27 mouse cellular contexts compared by ENCODE assay signal in genomic region chr8:61625656-61626210, GRCm38 (mm10).
DNase-seq lines count a peak whose midpoint lies in the region; ATAC-seq and TF ChIP-seq lines count a peak whose summit lies in the region.
"Had no signal": no experiment of that assay in that cellular context is flagged by ENCODE, and none has a peak within 500 bp of the region (broad histone marks: within the 10 kb centered on the region; RNA-seq: fewer than 3 reads in every experiment).

No protein-coding gene starts in this region.

- H3K36me3 ChIP-seq in forebrain, embryonic 11.5 days (ENCODE audit: control insufficient read depth, insufficient read depth, low read length) = no peaks in the 10 kb centered on the region
- no peaks in the 10 kb centered on the region for H3K36me3 ChIP-seq in forebrain, embryonic 16.5 days (ENCODE audit: control insufficient read depth, insufficient read depth)
- H3K36me3 ChIP-seq in liver, adult 2 months (ENCODE audit: control insufficient read depth, insufficient read depth, low read length) = no peaks in the 10 kb centered on the region
- no peaks in the 10 kb centered on the region for H3K36me3 ChIP-seq in kidney, embryonic 16.5 days (ENCODE audit: insufficient read depth, low read length)
- H3K36me3 ChIP-seq: embryonic facial prominence, embryonic 15.5 days; forebrain, embryonic 10.5 days; forebrain, embryonic 15.5 days; G1E; heart, embryonic 15.5 days; hindbrain, embryonic 13.5 days had no signal

- H3K27ac ChIP-seq in forebrain, embryonic 11.5 days (ENCODE audit: low read depth, low read length) = no peak overlapping the region
- H3K27ac ChIP-seq in forebrain, embryonic 16.5 days (ENCODE audit: low read length) = no peak overlapping the region
- no peak overlapping the region for H3K27ac ChIP-seq in liver, adult 2 months (replicated peaks; ENCODE audit: insufficient read depth, low read depth, low read length)
- H3K27ac ChIP-seq in kidney, embryonic 16.5 days (ENCODE audit: low read length) = peak overlapping the region; percentile 25; the same call in 1 of the 2 replicates
- H3K27ac ChIP-seq: embryonic facial prominence, embryonic 15.5 days; forebrain, embryonic 10.5 days; forebrain, embryonic 15.5 days; gastrocnemius, adult 2 months; heart, embryonic 15.5 days; hindbrain, embryonic 13.5 days had no signal

- H3K4me1 ChIP-seq in forebrain, embryonic 11.5 days (replicated peaks; ENCODE audit: control insufficient read depth, insufficient read depth, low read length) = peaks cover 6% of the 10 kb centered on the region; the same call in 1 of the 2 replicates
- H3K4me1 ChIP-seq in forebrain, embryonic 16.5 days (replicated peaks; ENCODE audit: control insufficient read depth, insufficient read depth, low read length) = no peaks in the 10 kb centered on the region
- H3K4me1 ChIP-seq in liver, adult 2 months (ENCODE audit: control insufficient read depth, insufficient read depth, low read length) = no peaks in the 10 kb centered on the region
- peaks cover 20% of the 10 kb centered on the region for H3K4me1 ChIP-seq in kidney, embryonic 16.5 days (ENCODE audit: insufficient read depth, low read length)

- H3K4me3 ChIP-seq in forebrain, embryonic 11.5 days (ENCODE audit: low read depth, low read length) = no peak overlapping the region
- no peak overlapping the region for H3K4me3 ChIP-seq in forebrain, embryonic 16.5 days (replicated peaks; ENCODE audit: low read length)
- H3K4me3 ChIP-seq in liver, adult 2 months (ENCODE audit: insufficient read depth, low read depth, low read length) = no peak overlapping the region
- H3K4me3 ChIP-seq in kidney, embryonic 16.5 days (ENCODE audit: low read length) = no peak overlapping the region
- H3K4me3 ChIP-seq: embryonic facial prominence, embryonic 15.5 days; erythroblast, embryonic 14.5 days; forebrain, embryonic 10.5 days; forebrain, embryonic 15.5 days; gastrocnemius, adult 2 months; heart, embryonic 15.5 days; hindbrain, embryonic 13.5 days had no signal

- H3K79me2 ChIP-seq in liver, adult 2 months (ENCODE audit: control insufficient read depth, insufficient read depth, low read length) = no peaks in the 10 kb centered on the region

- H3K27me3 ChIP-seq in forebrain, embryonic 11.5 days (ENCODE audit: control insufficient read depth, insufficient read depth, low read length) = no peaks in the 10 kb centered on the region
- H3K27me3 ChIP-seq in forebrain, embryonic 16.5 days (replicated peaks; ENCODE audit: control insufficient read depth, insufficient read depth, low read length) = no peaks in the 10 kb centered on the region
- H3K27me3 ChIP-seq in liver, adult 2 months (ENCODE audit: control insufficient read depth, insufficient read depth, low read length) = no peaks in the 10 kb centered on the region
- no peaks in the 10 kb centered on the region for H3K27me3 ChIP-seq in kidney, embryonic 16.5 days (ENCODE audit: insufficient read depth, low read length)
- H3K27me3 ChIP-seq: embryonic facial prominence, embryonic 15.5 days; forebrain, embryonic 15.5 days; heart, embryonic 15.5 days; hindbrain, embryonic 13.5 days had no signal

- no peak for ATAC-seq in forebrain, embryonic 11.5 days (replicated peaks; ENCODE audit: low FRiP score)
- no peak for ATAC-seq in forebrain, embryonic 16.5 days
- ATAC-seq in kidney, embryonic 16.5 days (ENCODE audit: low FRiP score, low TSS enrichment) = peak; percentile 33; the same call in 1 of the 2 replicates
- ATAC-seq: CD4-positive, CD25-positive, alpha-beta regulatory T cell, adult 4 months; forebrain, embryonic 15.5 days had no signal

- no peak for TF ChIP-seq POLR2A in liver, adult 2 months (IDR thresholded peaks at IDR 0.05; ENCODE audit: extremely low read depth, insufficient read depth, low read length)

- 93% methylated on average over 8 of the region's 8 CpGs for WGBS in forebrain, embryonic 11.5 days
- 82% methylated on average over 8 of the region's 8 CpGs for WGBS in forebrain, embryonic 16.5 days
- 69% methylated on average over 8 of the region's 8 CpGs for WGBS in liver, adult 2 months
- WGBS in kidney, embryonic 16.5 days = 61% methylated on average over 8 of the region's 8 CpGs

- H3K9ac ChIP-seq in forebrain, embryonic 11.5 days (ENCODE audit: low read length) = no peak overlapping the region
- H3K9ac ChIP-seq in forebrain, embryonic 16.5 days (replicated peaks; ENCODE audit: low read depth, low read length) = no peak overlapping the region
- no peak overlapping the region for H3K9ac ChIP-seq in liver, adult 2 months (ENCODE audit: low read depth, low read length)
- no peak overlapping the region for H3K9ac ChIP-seq in kidney, embryonic 16.5 days (replicated peaks; ENCODE audit: low read length)
- H3K9ac ChIP-seq: embryonic facial prominence, embryonic 15.5 days; forebrain, embryonic 15.5 days; heart, embryonic 15.5 days; hindbrain, embryonic 13.5 days had no signal

- TF ChIP-seq CTCF in liver, adult 2 months (IDR thresholded peaks at IDR 0.05; ENCODE audit: low read depth, low read length) = no peak

- no peak overlapping the region for H3K4me2 ChIP-seq in forebrain, embryonic 11.5 days (ENCODE audit: low read depth, low read length, severe bottlenecking)
- no peak overlapping the region for H3K4me2 ChIP-seq in forebrain, embryonic 16.5 days (ENCODE audit: low read length)
- no peak overlapping the region for H3K4me2 ChIP-seq in kidney, embryonic 16.5 days (replicated peaks; ENCODE audit: low read depth, low read length)
- H3K4me2 ChIP-seq: embryonic facial prominence, embryonic 15.5 days; forebrain, embryonic 15.5 days; heart, embryonic 11.5 days; heart, embryonic 15.5 days; hindbrain, embryonic 13.5 days had no signal

- no peaks in the 10 kb centered on the region for H3K9me3 ChIP-seq in forebrain, embryonic 11.5 days (ENCODE audit: control insufficient read depth, low read length)
- no peaks in the 10 kb centered on the region for H3K9me3 ChIP-seq in forebrain, embryonic 16.5 days (ENCODE audit: control insufficient read depth, low read length)
- H3K9me3 ChIP-seq in kidney, embryonic 16.5 days (ENCODE audit: low read length) = no peaks in the 10 kb centered on the region; the same call in 1 of the 2 replicates
- H3K9me3 ChIP-seq: embryonic facial prominence, embryonic 15.5 days; forebrain, embryonic 10.5 days; forebrain, embryonic 15.5 days; G1E; heart, embryonic 15.5 days; hindbrain, embryonic 13.5 days had no signal

- DNase-seq in forebrain, embryonic 11.5 days (ENCODE audit: low spot score) = peak; percentile 17
- peak; percentile 51 to 68 for DNase-seq in kidney, adult 8-10 months
- DNase-seq in kidney, adult 18-20 months = no peak
- DNase-seq in liver, adult 2 months (ENCODE audit: extremely low read depth, low read depth, low spot score) = peak; percentile 28
- no peak for DNase-seq in liver
- DNase-seq in frontal cortex, postnatal 25 days (ENCODE audit: low spot score in 2 of 2) = no peak
- DNase-seq: adrenal gland, adult 8-10 months; adrenal gland, postnatal 36 days; B cell, adult 2 months; cerebellum, adult 2 months; cerebellum, postnatal 14 days; embryo, embryonic 11 days; gastrocnemius, adult 2 months; gastrocnemius, postnatal 36 days; heart, adult 18-20 months; heart, postnatal 14 days had no signal

Comparison
In these comparisons a context has a peak if more than half of its experiments do, and no peak if none do; other contexts are left out.
1. DNase-seq: peak in forebrain, embryonic 11.5 days (single experiment), kidney, adult 8-10 months (2 of 2) and liver, adult 2 months (single experiment); none in kidney, adult 18-20 months (single experiment), liver (single experiment) and frontal cortex, postnatal 25 days (0 of 2).